Mouse (Mus musculus) lung, embryonic 16.5 days (tissue): Measurements from ENCODE around the gene Zfp281. TPM values are rescaled to one million over a fixed set of nuclear protein-coding genes. Genes with fewer than 3 reads are reported as not detected.

Experiments used
- ATAC-seq: fragments of 200-750 bp; cut with Nextera tagmentation; 2 replicates; pipeline ENCODE4 v1.8.0; 2017; ENCODE audit warnings: low read depth, mild to moderate bottlenecking, moderate library complexity
- H3K27ac ChIP-seq: fragments of 300-500 bp; sonication (generic); 2 replicates; pipeline ENCODE4 v1.5.1; 2014; ENCODE audit warnings: mild to moderate bottlenecking, control low read depth, low read length
- H3K27me3 ChIP-seq: fragments of 300-500 bp; sonication (generic); 2 replicates; pipeline ENCODE4 v1.6.1; 2014; ENCODE audit warnings: low read depth, low read length, mixed read lengths; ENCODE audit not compliant: control insufficient read depth, insufficient read depth
- H3K36me3 ChIP-seq: fragments of 300-500 bp; sonication (generic); 2 replicates; pipeline ENCODE4 v1.6.1; 2014; ENCODE audit warnings: low read length; ENCODE audit not compliant: control insufficient read depth, insufficient read depth
- H3K4me1 ChIP-seq: fragments of 300-500 bp; sonication (generic); replicated peaks from 2 replicates; pipeline ENCODE4 v1.6.1; 2014; ENCODE audit warnings: low read length, mixed read lengths; ENCODE audit not compliant: control insufficient read depth, insufficient read depth
- H3K4me2 ChIP-seq: fragments of 300-500 bp; sonication (generic); 2 replicates; pipeline ENCODE4 v1.6.1; 2014; ENCODE audit warnings: low read depth, low read length, control low read depth
- H3K4me3 ChIP-seq: fragments of 300-500 bp; sonication (generic); 2 replicates; pipeline ENCODE4 v1.5.1; 2014; ENCODE audit warnings: mild to moderate bottlenecking, low read length, control low read depth
- H3K9ac ChIP-seq: fragments of 300-500 bp; sonication (generic); 2 replicates; pipeline ENCODE4 v1.6.1; 2014; ENCODE audit warnings: low read length, control low read depth
- H3K9me3 ChIP-seq: fragments of 300-500 bp; sonication (generic); 2 replicates; pipeline ENCODE4 v1.6.1; 2016; ENCODE audit warnings: low read length; ENCODE audit not compliant: control insufficient read depth
- WGBS: fragments of 180-500 bp; shearing (Covaris S2); extraction: QIAGEN DNeasy Blood & Tissue Kit; methylation state at CpG from one replicate; pipeline ENCODE4 v1.1.7; 2014; 5-methylcytosine and 5-hydroxymethylcytosine counted together
- polyA plus RNA-seq: library from polyadenylated mRNA; unstranded; fragments of >200 nt; fragmentation: Nextera tagmentation; extraction: Ambion mirVana; gene quantifications from 2 replicates; pipeline ENCODE4 v1.2.1, GENCODE M21; 2015

Zfp281 gene
- polyA plus RNA-seq, 1 experiment from 2014 or later = 22.1 TPM

DNA sequence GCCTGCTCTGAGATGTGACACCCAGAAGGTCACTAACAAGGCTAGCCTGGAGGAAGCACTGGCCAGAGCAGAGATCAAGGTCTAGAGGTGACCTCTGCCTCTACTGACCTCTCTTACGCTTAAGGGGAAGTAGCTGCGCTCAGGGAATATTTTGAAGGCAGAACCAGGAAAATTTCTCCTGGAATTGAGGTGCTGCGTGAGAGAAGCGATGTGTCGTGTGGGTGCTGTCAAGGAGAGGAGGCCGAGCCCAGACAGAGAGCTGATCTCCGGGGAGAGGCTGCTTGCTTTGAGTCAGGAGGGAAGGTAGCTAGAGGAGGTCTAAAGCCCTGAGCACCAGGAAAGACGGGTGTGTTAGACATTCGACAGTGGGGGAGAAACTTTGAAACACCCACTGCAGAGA is 35.2 kb downstream of the Zfp281 start:
- no peaks in the 10 kb centered on the region for H3K27me3 ChIP-seq
- no peak overlapping the region for H3K27ac ChIP-seq
- no peak overlapping the region for H3K4me3 ChIP-seq
- H3K36me3 ChIP-seq = no peaks in the 10 kb centered on the region
- H3K9me3 ChIP-seq = no peaks in the 10 kb centered on the region
- H3K4me1 ChIP-seq = peaks cover 12% of the 10 kb centered on the region
- ATAC-seq = no peak
- 57% methylated on average over 9 of the region's 9 CpGs for WGBS
- no peak overlapping the region for H3K9ac ChIP-seq
- no peak overlapping the region for H3K4me2 ChIP-seq

DNA sequence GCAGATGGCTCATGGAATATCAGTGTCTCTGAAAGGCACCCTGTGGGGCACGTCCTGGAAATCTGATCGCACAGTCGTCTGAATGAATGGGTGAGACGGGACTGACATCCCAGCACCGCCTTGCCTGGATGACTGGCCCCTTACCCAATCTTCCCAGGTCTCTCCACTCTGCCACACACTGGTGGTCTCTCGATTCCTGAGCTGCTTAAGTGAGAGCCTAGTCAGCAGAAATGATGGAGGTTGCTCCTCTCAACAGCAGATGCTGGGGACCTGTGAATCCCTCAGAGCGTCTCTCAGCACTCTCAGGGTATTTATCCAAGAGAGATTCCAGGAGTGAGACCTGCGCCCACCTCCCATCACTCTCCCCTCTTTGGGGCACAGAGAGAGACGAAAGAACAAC is 36.8 kb downstream of the Zfp281 start:
- ATAC-seq = no peak
- no peak overlapping the region for H3K9ac ChIP-seq
- H3K4me1 ChIP-seq = peaks cover 16% of the 10 kb centered on the region
- WGBS = 24% methylated on average over 9 of the region's 9 CpGs
- no peak overlapping the region; the same call in 1 of the 2 replicates for H3K27ac ChIP-seq
- 0 out of 2 replicates have a peak overlapping the region, but pooled peaks have one; percentile 29 for H3K4me2 ChIP-seq
- no peak overlapping the region for H3K4me3 ChIP-seq
- H3K9me3 ChIP-seq = no peaks in the 10 kb centered on the region
- H3K27me3 ChIP-seq = no peaks in the 10 kb centered on the region
- H3K36me3 ChIP-seq = no peaks in the 10 kb centered on the region

DNA sequence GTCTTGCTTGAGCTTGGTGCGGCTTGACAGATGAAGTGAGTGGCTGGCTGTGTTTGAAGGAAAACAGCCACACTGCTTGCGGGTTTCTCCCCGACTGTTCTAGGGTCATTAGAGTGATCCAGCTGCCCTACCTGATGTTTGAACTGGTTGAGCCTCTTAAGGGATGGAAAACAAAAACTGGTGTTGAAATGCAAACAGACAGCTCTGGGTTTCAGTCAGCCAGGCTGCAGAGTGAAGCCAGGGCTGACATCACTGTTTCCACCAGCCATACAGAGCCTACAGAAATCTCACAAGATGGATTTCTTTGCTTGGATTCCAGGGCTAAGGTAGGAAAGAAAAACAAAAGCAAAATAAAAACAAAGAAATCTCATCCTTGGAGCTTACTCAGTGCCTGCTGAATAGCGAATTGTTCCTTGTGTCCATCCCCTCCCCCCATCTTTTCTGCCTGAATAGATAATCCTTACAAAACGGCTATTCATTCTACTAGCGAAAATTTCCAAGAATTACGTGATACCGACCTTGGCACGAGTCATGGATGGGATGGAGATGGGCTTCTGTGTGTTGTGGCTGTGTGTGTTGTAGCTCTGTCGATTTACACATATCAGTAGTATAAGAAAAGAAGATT is 37.4 kb downstream of the Zfp281 start:
- H3K27ac ChIP-seq = no peak overlapping the region; the same call in 1 of the 2 replicates
- H3K4me1 ChIP-seq = peaks cover 16% of the 10 kb centered on the region
- H3K36me3 ChIP-seq = no peaks in the 10 kb centered on the region
- H3K4me2 ChIP-seq = 0 out of 2 replicates have a peak overlapping the region, but pooled peaks have one; percentile 29
- no peak overlapping the region for H3K4me3 ChIP-seq
- ATAC-seq = peak; percentile 40; the same call in 1 of the 2 replicates
- WGBS = 26% methylated on average over 10 of the region's 10 CpGs
- no peaks in the 10 kb centered on the region for H3K27me3 ChIP-seq
- no peak overlapping the region for H3K9ac ChIP-seq
- H3K9me3 ChIP-seq = no peaks in the 10 kb centered on the region

- Histone ChIP-seq H3K9ac (no peak overlapping the region), H3K27ac (peak overlapping the region; percentile 50; the same call in 1 of the 2 replicates), H3K27me3 (no peaks in the 10 kb centered on the region), H3K4me3 (no peak overlapping the region), H3K4me1 (peaks cover 17% of the 10 kb centered on the region), H3K4me2 (no peak overlapping the region), H3K9me3 (no peaks in the 10 kb centered on the region), H3K36me3 (no peaks in the 10 kb centered on the region)
- ATAC-seq = peak; percentile 31; the same call in 1 of the 2 replicates
- WGBS = 33% methylated on average over 6 of the region's 6 CpGs
These were observed 40.4 kb downstream of the Zfp281 start for GRCm38 (mm10) chr1:136664921-136665582.

GRCm38 (mm10) chr1:136666513-136666912 is 41.8 kb downstream of the Zfp281 start:
- Histone ChIP-seq H3K36me3 (no peaks in the 10 kb centered on the region), H3K4me2 (no peak overlapping the region), H3K4me1 (peaks cover 19% of the 10 kb centered on the region), H3K9ac (no peak overlapping the region), H3K9me3 (no peaks in the 10 kb centered on the region), H3K27ac (no peak overlapping the region), H3K27me3 (no peaks in the 10 kb centered on the region), H3K4me3 (no peak overlapping the region)
- 55% methylated on average over 2 of the region's 2 CpGs for WGBS
- no peak for ATAC-seq

DNA sequence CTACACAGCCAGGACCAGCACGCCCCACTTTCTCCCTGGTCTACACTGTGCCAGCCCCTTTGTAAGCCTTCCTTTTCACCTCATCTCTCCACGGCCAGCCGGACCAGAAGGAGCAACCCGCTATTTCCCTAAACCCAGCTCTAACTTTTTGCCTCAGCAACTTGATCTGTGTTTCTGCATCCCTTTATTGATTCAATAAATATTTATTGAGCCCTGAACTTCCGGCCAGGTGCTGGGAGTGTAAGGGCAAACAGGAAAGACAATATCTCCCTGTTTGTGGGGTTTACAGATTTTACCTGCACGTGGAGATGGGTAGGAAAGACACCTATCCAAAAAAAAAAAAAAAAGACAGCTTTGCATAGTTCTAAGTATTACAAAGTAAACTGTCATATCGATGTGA is 45.2 kb downstream of the Zfp281 start:
- Histone ChIP-seq H3K36me3 (no peaks in the 10 kb centered on the region), H3K4me3 (no peak overlapping the region), H3K4me1 (peaks cover 9% of the 10 kb centered on the region), H3K27me3 (no peaks in the 10 kb centered on the region), H3K9ac (no peak overlapping the region), H3K9me3 (no peaks in the 10 kb centered on the region), H3K27ac (no peak overlapping the region), H3K4me2 (no peak overlapping the region)
- WGBS = 52% methylated on average over 7 of the region's 7 CpGs
- ATAC-seq = no peak

DNA sequence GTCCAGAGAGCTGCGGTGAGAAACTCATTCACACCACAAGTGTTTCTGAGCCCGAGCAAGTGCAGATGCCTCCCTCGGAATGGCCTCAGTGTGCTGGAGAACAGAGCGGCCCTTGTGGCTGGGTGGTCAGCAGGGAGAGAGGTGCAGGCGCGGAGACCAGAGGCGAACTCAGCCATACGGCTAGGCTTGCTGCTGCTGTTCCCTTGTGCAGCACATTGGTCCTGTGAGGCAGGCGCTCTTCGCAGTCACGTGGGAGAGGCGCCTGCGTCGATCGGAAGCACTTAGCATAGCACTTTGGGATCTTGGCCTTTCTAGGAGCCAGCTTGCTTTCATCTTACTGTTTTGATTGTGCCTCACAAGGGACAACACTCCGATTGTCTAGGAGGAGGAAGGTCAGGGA is 45.7 kb downstream of the Zfp281 start:
- 30% methylated on average over 16 of the region's 16 CpGs for WGBS
- ATAC-seq = peak; percentile 24; the same call in 1 of the 2 replicates
- 0 out of 2 replicates have a peak overlapping the region, but pooled peaks have one; percentile 0 for H3K4me2 ChIP-seq

GRCm38 (mm10) chr1:136671767-136672434 is 47.2 kb downstream of the Zfp281 start:
- Histone ChIP-seq H3K36me3 (no peaks in the 10 kb centered on the region), H3K4me2 (no peak overlapping the region)
- peak; percentile 64 for ATAC-seq

More for the DNA sequence above, 45.7 kb downstream of the Zfp281 start:
- Histone ChIP-seq H3K36me3 (no peaks in the 10 kb centered on the region), H3K9me3 (no peaks in the 10 kb centered on the region), H3K4me3 (no peak overlapping the region), H3K4me1 (peaks cover 5% of the 10 kb centered on the region), H3K9ac (peak overlapping the region; percentile 6; the same call in 1 of the 2 replicates), H3K27me3 (no peaks in the 10 kb centered on the region), H3K27ac (no peak overlapping the region)

GRCm38 (mm10) chr1:136672564-136672963 is 47.9 kb downstream of the Zfp281 start:
- H3K4me2 ChIP-seq = no peak overlapping the region
- H3K36me3 ChIP-seq = no peaks in the 10 kb centered on the region
- no peak overlapping the region for H3K9ac ChIP-seq
- peak; percentile 14; the same call in 1 of the 2 replicates for ATAC-seq
- no peaks in the 10 kb centered on the region for H3K27me3 ChIP-seq
- H3K4me3 ChIP-seq = no peak overlapping the region
- no peak overlapping the region for H3K27ac ChIP-seq
- no peaks in the 10 kb centered on the region for H3K9me3 ChIP-seq
- peaks cover 5% of the 10 kb centered on the region for H3K4me1 ChIP-seq
- WGBS = 71% methylated on average over 6 of the region's 6 CpGs

More at GRCm38 (mm10) chr1:136671767-136672434, 47.2 kb downstream of the Zfp281 start:
- Histone ChIP-seq H3K27ac (0 out of 2 replicates have a peak overlapping the region, but pooled peaks have one; percentile 23), H3K4me1 (peaks cover 5% of the 10 kb centered on the region), H3K9ac (no peak overlapping the region), H3K9me3 (no peaks in the 10 kb centered on the region), H3K27me3 (no peaks in the 10 kb centered on the region), H3K4me3 (no peak overlapping the region)
- WGBS = 80% methylated on average over 12 of the region's 12 CpGs
